Mouse (Mus musculus): ENCODE data around the gene Katnal1. TPM values are rescaled to one million over a fixed set of nuclear protein-coding genes. Genes with fewer than 3 reads are reported as not detected.

The Katnal1 gene
- polyA plus RNA-seq, 1 experiment = 10.1 TPM

- WGBS = 50% methylated on average over 5 of the region's 5 CpGs
- TF ChIP-seq POLR2A (IDR thresholded peaks at IDR 0.05; ENCODE audit: borderline replicate concordance, control insufficient read depth, low read depth, low read length) = no peak
- no peak for TF ChIP-seq CTCF (IDR thresholded peaks at IDR 0.05; ENCODE audit: control insufficient read depth, insufficient read depth, low read length)
- Histone ChIP-seq H3K4me1 (ENCODE audit: control insufficient read depth, insufficient read depth, low read length) (peaks cover 6% of the 10 kb centered on the region), H3K4me3 (replicated peaks; ENCODE audit: control insufficient read depth, low read depth, low read length) (no peak overlapping the region), H3K27ac (ENCODE audit: control insufficient read depth, insufficient read depth, low read depth, low read length, poor library complexity) (no peak overlapping the region)
Measured at GRCm38 (mm10) chr5:148951360-148951759, 22.2 kb upstream of the Katnal1 start.

GRCm38 (mm10) chr5:148950064-148950463, 20.9 kb upstream of the Katnal1 start:
- TF ChIP-seq CTCF (IDR thresholded peaks at IDR 0.05; ENCODE audit: control insufficient read depth, insufficient read depth, low read length) = no peak
- no peak for TF ChIP-seq POLR2A (IDR thresholded peaks at IDR 0.05; ENCODE audit: borderline replicate concordance, control insufficient read depth, low read depth, low read length)
- H3K4me1 ChIP-seq (ENCODE audit: control insufficient read depth, insufficient read depth, low read length) = peaks cover 6% of the 10 kb centered on the region
- H3K27ac ChIP-seq (ENCODE audit: control insufficient read depth, insufficient read depth, low read depth, low read length, poor library complexity) = no peak overlapping the region
- 8% methylated on average over 15 of the region's 15 CpGs for WGBS
- H3K4me3 ChIP-seq (replicated peaks; ENCODE audit: control insufficient read depth, low read depth, low read length) = no peak overlapping the region

GRCm38 (mm10) chr5:148948577-148948976, 19.5 kb upstream of the Katnal1 start:
- Histone ChIP-seq H3K27ac (ENCODE audit: control insufficient read depth, insufficient read depth, low read depth, low read length, poor library complexity) (peak overlapping the region; percentile 55; the same call in 1 of the 2 replicates), H3K4me1 (ENCODE audit: control insufficient read depth, insufficient read depth, low read length) (peaks cover 3% of the 10 kb centered on the region), H3K4me3 (replicated peaks; ENCODE audit: control insufficient read depth, low read depth, low read length) (no peak overlapping the region)
- TF ChIP-seq CTCF (IDR thresholded peaks at IDR 0.05; ENCODE audit: control insufficient read depth, insufficient read depth, low read length) (no peak), POLR2A (IDR thresholded peaks at IDR 0.05; ENCODE audit: borderline replicate concordance, control insufficient read depth, low read depth, low read length) (no peak)
- WGBS = 78% methylated on average over 9 of the region's 9 CpGs

- Histone ChIP-seq H3K4me3 (replicated peaks; ENCODE audit: control insufficient read depth, low read depth, low read length) (no peak overlapping the region), H3K27ac (ENCODE audit: control insufficient read depth, insufficient read depth, low read depth, low read length, poor library complexity) (no peak overlapping the region), H3K4me1 (ENCODE audit: control insufficient read depth, insufficient read depth, low read length) (peaks cover 3% of the 10 kb centered on the region)
- WGBS = 76% methylated on average over 3 of the region's 4 CpGs
- TF ChIP-seq POLR2A (IDR thresholded peaks at IDR 0.05; ENCODE audit: borderline replicate concordance, control insufficient read depth, low read depth, low read length) (no peak), CTCF (IDR thresholded peaks at IDR 0.05; ENCODE audit: control insufficient read depth, insufficient read depth, low read length) (peak; percentile 29; the same call in 1 of the 2 replicates)
Measured at GRCm38 (mm10) chr5:148947412-148947811, 18.3 kb upstream of the Katnal1 start.

GRCm38 (mm10) chr5:148946787-148947186, 17.7 kb upstream of the Katnal1 start:
- Histone ChIP-seq H3K4me3 (replicated peaks; ENCODE audit: control insufficient read depth, low read depth, low read length) (no peak overlapping the region), H3K4me1 (ENCODE audit: control insufficient read depth, insufficient read depth, low read length) (peaks cover 3% of the 10 kb centered on the region), H3K27ac (ENCODE audit: control insufficient read depth, insufficient read depth, low read depth, low read length, poor library complexity) (no peak overlapping the region)
- 66% methylated on average over 5 of the region's 5 CpGs for WGBS
- no peak for TF ChIP-seq POLR2A (IDR thresholded peaks at IDR 0.05; ENCODE audit: borderline replicate concordance, control insufficient read depth, low read depth, low read length)
- peak; percentile 41; the same call in 1 of the 2 replicates for TF ChIP-seq CTCF (IDR thresholded peaks at IDR 0.05; ENCODE audit: control insufficient read depth, insufficient read depth, low read length)

GRCm38 (mm10) chr5:148945735-148946134, 16.6 kb upstream of the Katnal1 start:
- no peaks in the 10 kb centered on the region; the same call in 1 of the 2 replicates for H3K4me1 ChIP-seq (ENCODE audit: control insufficient read depth, insufficient read depth, low read length)
- TF ChIP-seq CTCF (IDR thresholded peaks at IDR 0.05; ENCODE audit: control insufficient read depth, insufficient read depth, low read length) = no peak
- TF ChIP-seq POLR2A (IDR thresholded peaks at IDR 0.05; ENCODE audit: borderline replicate concordance, control insufficient read depth, low read depth, low read length) = no peak
- 52% methylated on average over 2 of the region's 2 CpGs for WGBS
- no peak overlapping the region for H3K27ac ChIP-seq (ENCODE audit: control insufficient read depth, insufficient read depth, low read depth, low read length, poor library complexity)
- H3K4me3 ChIP-seq (replicated peaks; ENCODE audit: control insufficient read depth, low read depth, low read length) = no peak overlapping the region

- Histone ChIP-seq H3K4me3 (replicated peaks; ENCODE audit: control insufficient read depth, low read depth, low read length) (no peak overlapping the region), H3K4me1 (ENCODE audit: control insufficient read depth, insufficient read depth, low read length) (no peaks in the 10 kb centered on the region; the same call in 1 of the 2 replicates), H3K27ac (ENCODE audit: control insufficient read depth, insufficient read depth, low read depth, low read length, poor library complexity) (no peak overlapping the region)
- 78% methylated on average over 8 of the region's 8 CpGs for WGBS
- no peak for TF ChIP-seq POLR2A (IDR thresholded peaks at IDR 0.05; ENCODE audit: borderline replicate concordance, control insufficient read depth, low read depth, low read length)
- no peak for TF ChIP-seq CTCF (IDR thresholded peaks at IDR 0.05; ENCODE audit: control insufficient read depth, insufficient read depth, low read length)
Measured at GRCm38 (mm10) chr5:148944024-148944423, 14.9 kb upstream of the Katnal1 start.

- 92% methylated on average over 10 of the region's 10 CpGs for WGBS
- TF ChIP-seq CTCF (IDR thresholded peaks at IDR 0.05; ENCODE audit: control insufficient read depth, insufficient read depth, low read length) (no peak), POLR2A (IDR thresholded peaks at IDR 0.05; ENCODE audit: borderline replicate concordance, control insufficient read depth, low read depth, low read length) (no peak)
- Histone ChIP-seq H3K27ac (ENCODE audit: control insufficient read depth, insufficient read depth, low read depth, low read length, poor library complexity) (no peak overlapping the region), H3K4me3 (replicated peaks; ENCODE audit: control insufficient read depth, low read depth, low read length) (no peak overlapping the region), H3K4me1 (ENCODE audit: control insufficient read depth, insufficient read depth, low read length) (peaks cover 2% of the 10 kb centered on the region)
Measured at GRCm38 (mm10) chr5:148943444-148943843, 14.3 kb upstream of the Katnal1 start.

- H3K4me3 ChIP-seq (replicated peaks; ENCODE audit: control insufficient read depth, low read depth, low read length) = no peak overlapping the region
- no peak overlapping the region for H3K27ac ChIP-seq (ENCODE audit: control insufficient read depth, insufficient read depth, low read depth, low read length, poor library complexity)
- TF ChIP-seq POLR2A (IDR thresholded peaks at IDR 0.05; ENCODE audit: borderline replicate concordance, control insufficient read depth, low read depth, low read length) = no peak
- TF ChIP-seq CTCF (IDR thresholded peaks at IDR 0.05; ENCODE audit: control insufficient read depth, insufficient read depth, low read length) = no peak; the same call in 1 of the 2 replicates
- 91% methylated on average over 11 of the region's 11 CpGs for WGBS
- H3K4me1 ChIP-seq (ENCODE audit: control insufficient read depth, insufficient read depth, low read length) = peaks cover 2% of the 10 kb centered on the region
Measured at GRCm38 (mm10) chr5:148942957-148943356, 13.8 kb upstream of the Katnal1 start.
